Mouse (Mus musculus) lung, embryonic 14.5 days (tissue): ENCODE measurements around the gene Angptl1. TPM values are rescaled to one million over a fixed set of nuclear protein-coding genes. Genes with fewer than 3 reads are reported as not detected.

Experiments used
- ATAC-seq: fragments of 200-750 bp; cut with Nextera tagmentation; 2 replicates; pipeline ENCODE4 v1.8.0; 2017; ENCODE audit warnings: mild to moderate bottlenecking, moderate TSS enrichment, moderate library complexity; ENCODE audit not compliant: insufficient read depth
- DNase-seq: peaks from one replicate; pipeline ENCODE4 v3.0.0-alpha.2; 2015
- H3K27ac ChIP-seq: fragments of 300-500 bp; sonication (generic); 2 replicates; pipeline ENCODE4 v1.5.1; 2014; ENCODE audit warnings: low read depth, mild to moderate bottlenecking, moderate library complexity
- H3K27me3 ChIP-seq: fragments of 300-500 bp; sonication (generic); 2 replicates; pipeline ENCODE4 v1.6.1; 2014; ENCODE audit warnings: low read length, control low read depth; ENCODE audit not compliant: insufficient read depth
- H3K36me3 ChIP-seq: fragments of 300-500 bp; sonication (generic); 2 replicates; pipeline ENCODE4 v1.6.1; 2014; ENCODE audit warnings: control low read depth; ENCODE audit not compliant: insufficient read depth
- H3K4me1 ChIP-seq: fragments of 300-500 bp; sonication (generic); 2 replicates; pipeline ENCODE4 v1.6.1; 2014; ENCODE audit warnings: antibody characterized with exemption, control low read depth; ENCODE audit not compliant: insufficient read depth
- H3K4me2 ChIP-seq: fragments of 300-500 bp; sonication (generic); 2 replicates; pipeline ENCODE4 v1.6.1; 2014; ENCODE audit warnings: mild to moderate bottlenecking
- H3K4me3 ChIP-seq: fragments of 300-500 bp; sonication (generic); 2 replicates; pipeline ENCODE4 v1.5.1; 2014; ENCODE audit warnings: low read depth, low read length
- H3K9ac ChIP-seq: fragments of 300-500 bp; sonication (generic); 2 replicates; pipeline ENCODE4 v1.6.1; 2014
- H3K9me3 ChIP-seq: fragments of 300-500 bp; sonication (generic); 2 replicates; pipeline ENCODE4 v1.6.1; 2016; ENCODE audit warnings: low read depth, low read length, control low read depth
- CTCF ChIP-seq: IDR thresholded peaks from 2 replicates; pipeline ENCODE4 v1.5.1; 2016; ENCODE audit warnings: antibody characterized with exemption, low read depth
- WGBS: fragments of 180-500 bp; shearing (Covaris S2); extraction: QIAGEN DNeasy Blood & Tissue Kit; methylation state at CpG from one replicate; pipeline ENCODE4 v1.1.7; 2014; 5-methylcytosine and 5-hydroxymethylcytosine counted together
- polyA plus RNA-seq: library from polyadenylated mRNA; unstranded; fragments of >200 nt; fragmentation: Nextera tagmentation; extraction: Ambion mirVana; gene quantifications from 2 replicates; pipeline ENCODE4 v1.2.1, GENCODE M21; 2014

Gene Angptl1
- polyA plus RNA-seq, 1 experiment from 2014 or later: 1.8 TPM

DNA sequence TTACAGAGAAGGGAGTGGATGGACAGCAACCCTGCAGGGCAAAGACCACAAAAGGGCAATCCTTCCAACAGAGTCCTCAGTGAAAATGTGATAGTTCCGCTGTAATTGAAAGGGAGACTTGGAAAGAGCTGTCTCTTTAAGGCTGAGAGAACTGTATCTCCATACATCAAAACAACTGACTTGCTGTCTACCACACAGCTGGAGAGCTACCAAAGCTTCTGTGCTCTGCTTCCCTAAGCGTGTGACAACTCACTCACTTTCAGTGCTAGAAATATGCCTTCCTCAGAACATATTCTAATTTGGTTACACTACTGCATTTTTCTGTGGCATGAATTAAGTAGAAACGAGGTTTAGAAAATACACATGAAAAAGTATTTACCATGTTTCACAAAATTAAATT lies 25.9 kb downstream of the Angptl1 start:
- DNase-seq (peak; percentile 66), ATAC-seq (peak; percentile 70; the same call in 1 of the 2 replicates)
- H3K4me2 ChIP-seq: no peak overlapping the region
- H3K27me3 ChIP-seq: no peaks in the 10 kb centered on the region
- peaks cover 5% of the 10 kb centered on the region for H3K4me1 ChIP-seq
- H3K9ac ChIP-seq: no peak overlapping the region
- 0 out of 2 replicates have a peak, but pooled peaks cover 4% of the 10 kb centered on the region for H3K36me3 ChIP-seq
- H3K4me3 ChIP-seq: no peak overlapping the region
- no peak for TF ChIP-seq CTCF
- 37% methylated on average over 3 of the region's 3 CpGs for WGBS
- peak overlapping the region; percentile 52; the same call in 1 of the 2 replicates for H3K27ac ChIP-seq
- H3K9me3 ChIP-seq: no peaks in the 10 kb centered on the region

DNA sequence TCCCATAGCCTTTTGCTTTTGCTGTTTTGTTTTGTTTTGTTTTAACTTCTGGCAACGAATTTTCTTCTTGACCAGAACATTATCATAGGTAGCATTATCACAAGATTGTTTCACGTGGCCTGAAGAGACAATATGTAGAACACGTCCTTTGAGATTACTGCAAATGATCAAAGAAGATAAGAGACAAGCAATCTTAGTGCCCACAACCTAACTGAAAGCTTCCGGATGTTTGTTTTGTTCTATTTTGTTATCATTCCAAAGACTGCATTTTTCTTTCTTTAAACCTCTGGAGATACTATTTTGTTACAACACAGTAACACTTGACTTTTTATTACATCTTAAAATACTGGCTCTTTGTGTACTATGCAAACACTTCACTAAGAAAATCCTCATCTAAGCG lies 31.7 kb downstream of the Angptl1 start:
- no peak overlapping the region for H3K4me2 ChIP-seq
- 0 out of 2 replicates have a peak, but pooled peaks cover 8% of the 10 kb centered on the region for H3K36me3 ChIP-seq
- no peak for ATAC-seq
- H3K27me3 ChIP-seq: no peaks in the 10 kb centered on the region
- DNase-seq: no peak
- 65% methylated on average over 5 of the region's 5 CpGs for WGBS
- no peak overlapping the region for H3K27ac ChIP-seq
- H3K9ac ChIP-seq: no peak overlapping the region
- H3K4me1 ChIP-seq: no peaks in the 10 kb centered on the region; the same call in 1 of the 2 replicates
- TF ChIP-seq CTCF: no peak
- no peak overlapping the region for H3K4me3 ChIP-seq
- no peaks in the 10 kb centered on the region for H3K9me3 ChIP-seq

DNA sequence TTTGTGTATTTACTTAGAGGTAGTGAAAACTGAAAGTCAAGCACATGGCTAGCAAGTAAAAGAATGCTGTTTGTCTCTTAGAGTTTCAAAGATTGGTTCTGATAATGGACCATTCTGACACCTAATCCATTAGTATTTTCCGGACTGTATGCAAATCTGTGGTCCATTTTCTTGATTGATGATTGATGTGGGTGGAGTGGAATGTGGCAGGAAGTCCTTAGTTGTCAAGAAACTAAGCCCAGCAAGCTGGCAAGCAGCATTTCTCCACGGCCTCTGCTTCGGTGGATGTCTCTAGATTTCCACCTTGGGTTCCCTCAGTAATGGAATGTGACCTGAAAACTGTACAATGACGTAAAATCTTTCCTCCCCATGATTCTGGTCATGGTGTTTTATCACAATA lies 32.3 kb downstream of the Angptl1 start:
- Histone ChIP-seq H3K27ac (no peak overlapping the region), H3K9ac (no peak overlapping the region), H3K27me3 (no peaks in the 10 kb centered on the region), H3K4me1 (no peaks in the 10 kb centered on the region; the same call in 1 of the 2 replicates), H3K36me3 (0 out of 2 replicates have a peak, but pooled peaks cover 8% of the 10 kb centered on the region), H3K9me3 (no peaks in the 10 kb centered on the region), H3K4me3 (no peak overlapping the region), H3K4me2 (no peak overlapping the region)
- DNase-seq (no peak), ATAC-seq (no peak)
- WGBS: 54% methylated on average over 4 of the region's 4 CpGs
- TF ChIP-seq CTCF: no peak

DNA sequence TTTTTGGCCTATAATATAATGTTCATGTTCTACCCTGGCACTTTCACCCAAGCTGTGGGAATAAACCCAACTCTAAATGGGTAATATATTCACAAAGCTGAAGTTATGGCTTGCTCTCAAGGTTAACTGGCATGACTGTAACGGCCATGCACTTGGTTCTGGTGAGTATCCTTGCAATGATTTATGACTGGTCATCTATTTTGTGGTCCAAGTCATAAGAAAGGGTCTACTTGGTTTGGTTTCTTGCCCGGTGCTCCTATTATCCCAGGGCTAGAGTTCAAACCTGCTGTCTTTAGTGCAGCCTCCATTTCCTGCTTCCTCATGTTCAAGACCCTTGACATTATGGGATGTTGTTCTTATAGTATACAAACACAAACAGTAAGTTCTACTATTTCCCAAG lies 46.4 kb downstream of the Angptl1 start:
- Histone ChIP-seq H3K9ac (no peak overlapping the region), H3K27me3 (no peaks in the 10 kb centered on the region), H3K9me3 (no peaks in the 10 kb centered on the region), H3K4me3 (no peak overlapping the region), H3K36me3 (peaks cover 38% of the 10 kb centered on the region), H3K4me2 (no peak overlapping the region), H3K27ac (no peak overlapping the region), H3K4me1 (no peaks in the 10 kb centered on the region)
- DNase-seq: no peak
- 84% methylated on average over 2 of the region's 2 CpGs for WGBS
- no peak for TF ChIP-seq CTCF
- no peak for ATAC-seq

DNA sequence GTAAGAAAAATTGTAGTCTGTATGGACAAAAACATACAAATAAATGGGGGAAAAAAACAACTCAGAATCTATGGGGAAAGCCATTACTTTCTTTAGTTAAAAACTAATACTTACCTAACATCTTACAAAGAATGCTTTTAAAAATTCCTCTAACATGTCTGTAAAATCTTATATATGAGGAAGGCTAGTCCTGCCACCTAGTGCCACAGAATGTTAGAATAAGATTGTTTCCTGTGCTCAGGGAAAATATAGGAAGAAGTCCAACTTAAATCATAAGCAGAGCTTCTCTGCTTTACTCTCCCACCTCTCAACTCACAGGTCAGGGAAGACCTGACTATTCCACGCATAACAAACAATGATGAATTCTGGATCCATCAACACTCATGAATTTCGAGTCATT lies 47.5 kb downstream of the Angptl1 start:
- Histone ChIP-seq H3K27me3 (no peaks in the 10 kb centered on the region), H3K9me3 (no peaks in the 10 kb centered on the region), H3K4me1 (no peaks in the 10 kb centered on the region), H3K36me3 (peaks cover 38% of the 10 kb centered on the region), H3K4me3 (no peak overlapping the region), H3K27ac (no peak overlapping the region), H3K9ac (no peak overlapping the region), H3K4me2 (no peak overlapping the region)
- DNase-seq (no peak), ATAC-seq (no peak)
- 0 out of 2 replicates have a peak, but pooled peaks have one; percentile 15 for TF ChIP-seq CTCF
- 87% methylated on average over 2 of the region's 2 CpGs for WGBS

DNA sequence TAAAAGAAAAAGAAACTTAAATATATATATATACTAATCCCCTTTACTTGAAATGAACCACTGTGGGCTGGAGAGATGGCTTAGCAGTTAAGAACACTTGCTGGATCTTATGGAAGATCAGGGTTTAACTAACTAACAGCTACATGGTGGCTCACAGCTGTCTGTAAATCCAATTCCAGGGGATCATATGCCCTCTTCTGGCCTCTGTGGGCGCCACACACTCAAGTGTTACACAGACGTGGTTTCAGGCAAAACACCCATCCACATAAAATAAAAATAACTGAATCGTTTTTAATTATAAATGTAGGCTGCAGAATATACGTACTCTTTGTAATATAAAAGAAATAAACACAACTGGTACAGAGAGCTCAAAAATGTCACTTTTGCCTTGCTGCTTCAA lies 50.5 kb downstream of the Angptl1 start:
- no peak overlapping the region for H3K4me3 ChIP-seq
- H3K27ac ChIP-seq: no peak overlapping the region
- ATAC-seq: no peak
- TF ChIP-seq CTCF: peak; percentile 18; the same call in 1 of the 2 replicates
- H3K9me3 ChIP-seq: no peaks in the 10 kb centered on the region
- peaks cover 18% of the 10 kb centered on the region for H3K36me3 ChIP-seq
- H3K27me3 ChIP-seq: no peaks in the 10 kb centered on the region
- no peaks in the 10 kb centered on the region for H3K4me1 ChIP-seq
- no peak overlapping the region for H3K4me2 ChIP-seq
- DNase-seq: no peak
- 85% methylated on average over 4 of the region's 4 CpGs for WGBS
- no peak overlapping the region for H3K9ac ChIP-seq

DNA sequence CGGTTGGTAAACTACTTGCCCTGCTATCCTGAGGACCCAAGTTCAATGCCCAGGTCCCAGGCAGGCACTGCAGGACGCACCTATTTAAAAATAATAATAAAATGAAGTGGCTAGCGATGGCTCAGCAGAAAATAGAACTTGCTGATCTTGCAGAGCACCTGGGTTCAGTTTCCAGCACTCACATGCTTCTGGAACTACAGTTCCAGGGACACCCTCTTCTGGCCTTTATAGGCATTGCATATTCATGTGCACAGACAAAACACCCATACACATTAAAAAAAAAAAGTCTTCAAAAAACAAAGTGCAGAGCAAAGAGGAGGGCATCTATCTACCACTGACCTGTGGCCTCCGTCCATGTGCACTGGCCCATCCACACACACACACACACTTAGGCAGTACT lies 53.2 kb downstream of the Angptl1 start:
- H3K4me3 ChIP-seq: no peak overlapping the region
- WGBS: 92% methylated on average over 4 of the region's 4 CpGs
- ATAC-seq: no peak

DNA sequence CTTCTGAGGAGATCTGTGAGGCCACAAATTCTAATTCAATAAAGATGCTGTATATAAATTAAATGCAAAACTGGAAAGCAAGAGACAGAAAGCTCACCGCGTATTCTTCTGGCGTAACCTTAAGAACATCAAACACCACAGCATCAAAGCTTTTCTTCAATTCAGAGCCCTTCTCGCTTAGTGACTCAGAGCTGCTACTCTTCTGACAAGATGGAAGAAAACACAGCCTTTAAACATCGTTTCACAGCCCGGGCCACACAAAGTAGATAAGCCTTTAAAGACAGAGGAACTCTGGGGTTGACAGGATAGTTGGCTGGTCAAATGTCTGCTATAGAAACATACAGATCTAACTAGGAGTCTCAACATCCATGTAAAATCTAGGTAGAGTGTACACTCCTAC lies 63.3 kb downstream of the Angptl1 start:
- Histone ChIP-seq H3K27ac (no peak overlapping the region), H3K9ac (no peak overlapping the region), H3K9me3 (no peaks in the 10 kb centered on the region), H3K4me1 (no peaks in the 10 kb centered on the region), H3K27me3 (no peaks in the 10 kb centered on the region), H3K36me3 (peaks cover 12% of the 10 kb centered on the region; the same call in 1 of the 2 replicates), H3K4me3 (no peak overlapping the region), H3K4me2 (no peak overlapping the region)
- DNase-seq (no peak), ATAC-seq (no peak)
- no peak for TF ChIP-seq CTCF
- 70% methylated on average over 6 of the region's 6 CpGs for WGBS

More for the DNA sequence above, 53.2 kb downstream of the Angptl1 start:
- Histone ChIP-seq H3K9me3 (no peaks in the 10 kb centered on the region), H3K4me1 (no peaks in the 10 kb centered on the region), H3K4me2 (no peak overlapping the region), H3K27ac (no peak overlapping the region), H3K27me3 (no peaks in the 10 kb centered on the region), H3K9ac (no peak overlapping the region), H3K36me3 (peaks cover 10% of the 10 kb centered on the region)
- TF ChIP-seq CTCF: peak; percentile 46
- DNase-seq: peak; percentile 38
